Mouse (Mus musculus) liver, adult 2 months (tissue): ENCODE measurements at regions not wholly inside any gene's neighbourhood (a gene's known extent, or its start where the extent isn't known, plus 50 kb on each side); places are given as distances from the start of the nearest gene placed in this dataset.

ENCODE experiments used
- CTCF ChIP-seq: fragments of 200-500 bp; IDR thresholded peaks from 2 replicates; pipeline ENCODE4 v1.5.1; 2011; ENCODE audit warnings: low read depth, low read length, control low read depth
- POLR2A ChIP-seq: fragments of 200-500 bp; IDR thresholded peaks from 2 replicates; pipeline ENCODE4 v1.6.1; 2011; ENCODE audit warnings: low read length, control low read depth; ENCODE audit not compliant: insufficient read depth; ENCODE audit errors: extremely low read depth

- TF ChIP-seq POLR2A (no peak), CTCF (no peak)
These were observed 291.7 kb downstream of the Tbc1d1 start for GRCm38 (mm10) chr5:64447847-64448246.
